Mouse (Mus musculus) C2C12 (cell line): ENCODE data around the gene Traip.

Experiments
- CTCF ChIP-seq: IDR thresholded peaks from one replicate; pipeline ENCODE4 v1.5.1; 2011; ENCODE audit not compliant: control insufficient read depth, insufficient read depth, insufficient read length
- MAX ChIP-seq: IDR thresholded peaks from one replicate; pipeline ENCODE4 v1.6.1; 2011; ENCODE audit warnings: mild to moderate bottlenecking, control low read depth
- MYOG ChIP-seq: IDR thresholded peaks from one replicate; pipeline ENCODE4 v1.6.1; 2011; ENCODE audit not compliant: control insufficient read depth, insufficient read length; ENCODE audit errors: extremely low read depth
- USF1 ChIP-seq: IDR thresholded peaks from one replicate; pipeline ENCODE4 v1.6.1; 2011; ENCODE audit warnings: low read depth, mild to moderate bottlenecking, control low read depth, moderate library complexity

GRCm38 (mm10) chr9:107981684-107982605 lies 32.0 kb downstream of the Traip start:
- no peak for TF ChIP-seq CTCF
- no peak for TF ChIP-seq USF1
- no peak for TF ChIP-seq MAX
- TF ChIP-seq MYOG = no peak
